Mouse (Mus musculus) lung, adult 2 months (tissue): Measurements from ENCODE around the gene Cdh23.

Experiments
- CTCF ChIP-seq: fragments of 200-500 bp; IDR thresholded peaks from 2 replicates; pipeline ENCODE4 v1.5.1; 2011; ENCODE audit warnings: mild to moderate bottlenecking, low read length, control low read depth; ENCODE audit not compliant: insufficient read depth
- POLR2A ChIP-seq: fragments of 200-500 bp; IDR thresholded peaks from 2 replicates; pipeline ENCODE4 v1.6.1; 2011; ENCODE audit warnings: low read depth, mild to moderate bottlenecking, control low read depth, low read length, borderline replicate concordance; ENCODE audit errors: extremely low read depth

DNA sequence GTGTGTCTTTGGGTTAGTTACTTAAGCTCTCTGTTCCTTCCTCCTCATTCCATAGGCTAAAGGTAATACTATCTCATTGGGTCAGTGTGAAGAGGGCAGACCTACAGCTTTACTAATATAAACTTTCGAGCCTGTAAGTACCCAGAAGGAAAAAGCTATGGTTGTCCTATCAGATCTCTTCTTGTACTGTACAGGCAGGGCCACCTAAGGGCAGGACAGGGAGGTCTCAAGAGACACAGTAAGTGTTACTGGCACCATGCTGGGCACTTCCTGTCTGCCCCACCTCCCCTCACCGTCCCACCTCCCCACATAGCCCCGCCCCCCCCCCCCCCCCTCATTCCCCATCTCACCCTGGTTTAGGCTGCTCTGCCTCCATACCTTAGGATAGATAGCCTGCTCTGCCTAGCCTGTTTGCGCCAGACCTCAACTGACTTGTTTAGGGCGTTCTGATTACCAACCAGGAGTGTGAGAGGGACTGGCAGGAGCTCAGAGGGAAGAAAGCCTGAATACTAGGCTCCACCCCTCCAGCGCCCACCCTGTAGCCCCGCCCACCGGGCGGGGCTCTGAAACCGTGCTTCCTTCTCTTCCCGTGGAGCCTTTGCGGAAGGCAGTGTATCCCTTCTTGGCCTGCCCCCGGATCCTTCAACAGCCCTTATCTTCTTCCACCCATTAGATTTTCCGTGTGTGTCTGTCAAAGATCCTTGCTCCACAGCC lies 160.0 kb downstream of the Cdh23 start:
- no peak for TF ChIP-seq CTCF
- TF ChIP-seq POLR2A: no peak
